Mouse (Mus musculus): ENCODE measurements at regions not wholly inside any gene's neighbourhood (a gene's known extent, or its start where the extent isn't known, plus 50 kb on each side); places are given as distances from the start of the nearest gene placed in this dataset.

GRCm38 (mm10) chr6:81323690-81324089 is 599.8 kb upstream of the Gcfc2 start:
- no peak for ATAC-seq (ENCODE audit: insufficient number of reproducible peaks, low FRiP score, low TSS enrichment)

GRCm38 (mm10) chr6:81363969-81364529 is 559.4 kb upstream of the Gcfc2 start:
- no peak for ATAC-seq (ENCODE audit: insufficient number of reproducible peaks, low FRiP score, low TSS enrichment)

GRCm38 (mm10) chr6:81388484-81388883 is 535.0 kb upstream of the Gcfc2 start:
- ATAC-seq (ENCODE audit: insufficient number of reproducible peaks, low FRiP score, low TSS enrichment), result no peak

- no peak for ATAC-seq (ENCODE audit: insufficient number of reproducible peaks, low FRiP score, low TSS enrichment)
Measured at GRCm38 (mm10) chr6:81403122-81403521, 520.3 kb upstream of the Gcfc2 start.

- no peak for ATAC-seq (ENCODE audit: insufficient number of reproducible peaks, low FRiP score, low TSS enrichment)
Measured at GRCm38 (mm10) chr6:81413611-81414010, 509.9 kb upstream of the Gcfc2 start.

GRCm38 (mm10) chr6:81434745-81435144 is 488.7 kb upstream of the Gcfc2 start:
- no peak for ATAC-seq (ENCODE audit: insufficient number of reproducible peaks, low FRiP score, low TSS enrichment)

- no peak for ATAC-seq (ENCODE audit: insufficient number of reproducible peaks, low FRiP score, low TSS enrichment)
Measured at GRCm38 (mm10) chr6:81438951-81439722, 484.3 kb upstream of the Gcfc2 start.

- ATAC-seq (ENCODE audit: insufficient number of reproducible peaks, low FRiP score, low TSS enrichment), result no peak
Measured at GRCm38 (mm10) chr6:81441396-81441795, 482.1 kb upstream of the Gcfc2 start.

GRCm38 (mm10) chr6:81446019-81446800 is 477.3 kb upstream of the Gcfc2 start:
- no peak for ATAC-seq (ENCODE audit: insufficient number of reproducible peaks, low FRiP score, low TSS enrichment)

- no peak for ATAC-seq (ENCODE audit: insufficient number of reproducible peaks, low FRiP score, low TSS enrichment)
Measured at GRCm38 (mm10) chr6:81447701-81448100, 475.8 kb upstream of the Gcfc2 start.

GRCm38 (mm10) chr6:81448366-81448765 is 475.1 kb upstream of the Gcfc2 start:
- no peak for ATAC-seq (ENCODE audit: insufficient number of reproducible peaks, low FRiP score, low TSS enrichment)

GRCm38 (mm10) chr6:81461095-81461494 is 462.4 kb upstream of the Gcfc2 start:
- ATAC-seq (ENCODE audit: insufficient number of reproducible peaks, low FRiP score, low TSS enrichment), result no peak

GRCm38 (mm10) chr6:81464442-81464841 is 459.0 kb upstream of the Gcfc2 start:
- ATAC-seq (ENCODE audit: insufficient number of reproducible peaks, low FRiP score, low TSS enrichment), result 0 out of 2 replicates have a peak, but pooled peaks have one; percentile 57

- ATAC-seq (ENCODE audit: insufficient number of reproducible peaks, low FRiP score, low TSS enrichment), result no peak
Measured at GRCm38 (mm10) chr6:81466536-81466935, 456.9 kb upstream of the Gcfc2 start.

- peak; percentile 96 for ATAC-seq (ENCODE audit: insufficient number of reproducible peaks, low FRiP score, low TSS enrichment)
Measured at GRCm38 (mm10) chr6:81471340-81471955, 452.0 kb upstream of the Gcfc2 start.

GRCm38 (mm10) chr6:81472506-81472905 is 451.0 kb upstream of the Gcfc2 start:
- ATAC-seq (ENCODE audit: insufficient number of reproducible peaks, low FRiP score, low TSS enrichment), result no peak

- no peak for ATAC-seq (ENCODE audit: insufficient number of reproducible peaks, low FRiP score, low TSS enrichment)
Measured at GRCm38 (mm10) chr6:81474786-81475185, 448.7 kb upstream of the Gcfc2 start.

- peak; percentile 93 for ATAC-seq (ENCODE audit: insufficient number of reproducible peaks, low FRiP score, low TSS enrichment)
Measured at GRCm38 (mm10) chr6:81487006-81487405, 436.5 kb upstream of the Gcfc2 start.

GRCm38 (mm10) chr6:81496239-81496638 is 427.2 kb upstream of the Gcfc2 start:
- ATAC-seq (ENCODE audit: insufficient number of reproducible peaks, low FRiP score, low TSS enrichment), result peak; percentile 87

- ATAC-seq (ENCODE audit: insufficient number of reproducible peaks, low FRiP score, low TSS enrichment), result no peak
Measured at GRCm38 (mm10) chr6:81517185-81517584, 406.3 kb upstream of the Gcfc2 start.

- 0 out of 2 replicates have a peak, but pooled peaks have one; percentile 15 for ATAC-seq (ENCODE audit: insufficient number of reproducible peaks, low FRiP score, low TSS enrichment)
Measured at GRCm38 (mm10) chr6:81562260-81562659, 361.2 kb upstream of the Gcfc2 start.

All from cerebellum, adult (tissue).